Mouse (Mus musculus) heart, postnatal 0 days (tissue): ENCODE data around the gene Itm2b. TPM values are rescaled to one million over a fixed set of nuclear protein-coding genes. Genes with fewer than 3 reads are reported as not detected.

Source experiments
- ATAC-seq: fragments of 200-750 bp; cut with Nextera tagmentation; 2 replicates; pipeline ENCODE4 v1.8.0; 2017; ENCODE audit warnings: low read depth, moderate number of reproducible peaks, moderate library complexity; ENCODE audit not compliant: insufficient read depth
- DNase-seq: peaks from one replicate; pipeline ENCODE4 v3.0.0-alpha.2; 2016; ENCODE audit warnings: low spot score
- H3K27ac ChIP-seq: fragments of 300-500 bp; sonication (generic); 2 replicates; pipeline ENCODE4 v1.5.1; 2014; ENCODE audit warnings: low read depth, mild to moderate bottlenecking
- H3K27me3 ChIP-seq: fragments of 300-500 bp; sonication (generic); 2 replicates; pipeline ENCODE4 v1.6.1; 2014; ENCODE audit warnings: low read length, mixed read lengths; ENCODE audit not compliant: control insufficient read depth, insufficient read depth
- H3K36me3 ChIP-seq: fragments of 300-500 bp; sonication (generic); replicated peaks from 2 replicates; pipeline ENCODE4 v1.6.1; 2014; ENCODE audit warnings: low read length, mixed read lengths; ENCODE audit not compliant: control insufficient read depth, insufficient read depth
- H3K4me1 ChIP-seq: fragments of 300-500 bp; sonication (generic); 2 replicates; pipeline ENCODE4 v1.6.1; 2014; ENCODE audit warnings: antibody characterized with exemption; ENCODE audit not compliant: control insufficient read depth, insufficient read depth
- H3K4me2 ChIP-seq: fragments of 300-500 bp; sonication (generic); 2 replicates; pipeline ENCODE4 v1.6.1; 2014; ENCODE audit warnings: low read depth, mild to moderate bottlenecking, low read length, moderate library complexity
- H3K4me3 ChIP-seq: fragments of 300-500 bp; sonication (generic); 2 replicates; pipeline ENCODE4 v1.5.1; 2014; ENCODE audit warnings: low read depth, low read length
- H3K9ac ChIP-seq: fragments of 300-500 bp; sonication (generic); replicated peaks from 2 replicates; pipeline ENCODE4 v1.6.1; 2014; ENCODE audit warnings: low read depth, low read length, mixed read lengths
- H3K9me3 ChIP-seq: fragments of 300-500 bp; sonication (generic); replicated peaks from 2 replicates; pipeline ENCODE4 v1.6.1; 2016; ENCODE audit warnings: low read length; ENCODE audit not compliant: control insufficient read depth
- CTCF ChIP-seq: IDR thresholded peaks from 2 replicates; pipeline ENCODE4 v1.5.1; 2016; ENCODE audit warnings: antibody characterized with exemption, control low read depth, low read depth
- EP300 ChIP-seq: IDR thresholded peaks from 2 replicates; pipeline ENCODE4 v1.6.1; 2016; ENCODE audit warnings: antibody characterized with exemption, low read depth
- WGBS: fragments of 180-500 bp; shearing (Covaris S2); extraction: QIAGEN DNeasy Blood & Tissue Kit; methylation state at CpG from one replicate; pipeline ENCODE4 v1.1.7; 2014; 5-methylcytosine and 5-hydroxymethylcytosine counted together
- polyA plus RNA-seq: library from polyadenylated mRNA; unstranded; fragments of >200 nt; fragmentation: Nextera tagmentation; extraction: Ambion mirVana; gene quantifications from 2 replicates; pipeline ENCODE4 v1.2.1, GENCODE M21; 2015
- total RNA-seq: library from RNA; depleted of rRNA; stranded (reverse); fragments of >200 nt; gene quantifications from 2 replicates; pipeline ENCODE4 v1.2.3, GENCODE M21; 2014; ENCODE audit warnings: low replicate concordance

Itm2b gene
- total and polyA plus RNA-seq, 2 experiments from 2014 or later: 388 to 907 TPM

GRCm38 (mm10) chr14:73325456-73326381 lies 59.4 kb downstream of the Itm2b start, which contains the start of gene Rb1:
Gene Rb1 (minus strand): TSS chr14:73325822.
- no peaks in the 10 kb centered on the region for H3K9me3 ChIP-seq
- WGBS: under 1% methylated on average over 106 of the region's 135 CpGs
- H3K9ac ChIP-seq: peak within 1 kb of the TSS; percentile 90
- peaks cover 8% of the 10 kb centered on the region; the same call in 1 of the 2 replicates for H3K4me1 ChIP-seq
- peak; percentile 76 for DNase-seq
- H3K4me2 ChIP-seq: peak within 1 kb of the TSS; percentile 95
- H3K27ac ChIP-seq: peak within 1 kb of the TSS; percentile 96
- peak; percentile 90 for ATAC-seq
- TF ChIP-seq CTCF: no peak
- no peak for TF ChIP-seq EP300
- peak within 1 kb of the TSS; percentile 94 for H3K4me3 ChIP-seq
- H3K27me3 ChIP-seq: no peaks in the 10 kb centered on the region
- H3K36me3 ChIP-seq: no peaks in the 10 kb centered on the region

- 2% methylated on average over 54 of the region's 55 CpGs for WGBS
- TF ChIP-seq EP300: no peak
- H3K36me3 ChIP-seq: no peaks in the 10 kb centered on the region
- ATAC-seq: peak; percentile 30; the same call in 1 of the 2 replicates
- H3K9me3 ChIP-seq: no peaks in the 10 kb centered on the region
- H3K4me1 ChIP-seq: peaks cover 8% of the 10 kb centered on the region; the same call in 1 of the 2 replicates
- peak overlapping the region; percentile 94 for H3K4me3 ChIP-seq
- no peak for DNase-seq
- peak overlapping the region; percentile 90 for H3K9ac ChIP-seq
- H3K27ac ChIP-seq: peak overlapping the region; percentile 96
- peak overlapping the region; percentile 95 for H3K4me2 ChIP-seq
- H3K27me3 ChIP-seq: no peaks in the 10 kb centered on the region
Measured at GRCm38 (mm10) chr14:73324634-73325455, 60.2 kb downstream of the Itm2b start.

- Histone ChIP-seq H3K27ac (no peak overlapping the region), H3K4me2 (peak overlapping the region; percentile 95; the same call in 1 of the 2 replicates), H3K4me1 (peaks cover 8% of the 10 kb centered on the region; the same call in 1 of the 2 replicates), H3K4me3 (0 out of 2 replicates have a peak overlapping the region, but pooled peaks have one; percentile 94), H3K9me3 (no peaks in the 10 kb centered on the region), H3K9ac (no peak overlapping the region), H3K36me3 (peaks cover 3% of the 10 kb centered on the region; the same call in 1 of the 2 replicates), H3K27me3 (no peaks in the 10 kb centered on the region)
- TF ChIP-seq EP300: no peak
- TF ChIP-seq CTCF: no peak
- ATAC-seq (no peak), DNase-seq (no peak)
- 87% methylated on average over 2 of the region's 2 CpGs for WGBS
Measured at GRCm38 (mm10) chr14:73323965-73324364, 61.1 kb downstream of the Itm2b start.

- Histone ChIP-seq H3K9me3 (no peaks in the 10 kb centered on the region), H3K4me1 (peaks cover 7% of the 10 kb centered on the region; the same call in 1 of the 2 replicates), H3K4me2 (no peak overlapping the region), H3K4me3 (no peak overlapping the region), H3K9ac (no peak overlapping the region), H3K27ac (no peak overlapping the region), H3K27me3 (no peaks in the 10 kb centered on the region), H3K36me3 (peaks cover 9% of the 10 kb centered on the region; the same call in 1 of the 2 replicates)
- DNase-seq (no peak), ATAC-seq (no peak)
- TF ChIP-seq CTCF: no peak
- no peak for TF ChIP-seq EP300
- WGBS: 83% methylated on average over 3 of the region's 3 CpGs
Measured at GRCm38 (mm10) chr14:73322142-73322541, 62.9 kb downstream of the Itm2b start.

- Histone ChIP-seq H3K9me3 (no peaks in the 10 kb centered on the region), H3K4me1 (no peaks in the 10 kb centered on the region), H3K4me2 (no peak overlapping the region), H3K27me3 (no peaks in the 10 kb centered on the region), H3K36me3 (peaks cover 9% of the 10 kb centered on the region; the same call in 1 of the 2 replicates), H3K27ac (no peak overlapping the region), H3K9ac (no peak overlapping the region), H3K4me3 (no peak overlapping the region)
- no peak for DNase-seq
- TF ChIP-seq CTCF (no peak), EP300 (no peak)
- no peak for ATAC-seq
Measured at GRCm38 (mm10) chr14:73316933-73317332, 68.2 kb downstream of the Itm2b start.
